Mouse (Mus musculus) splenic B cell, adult 2 months (primary cell): ENCODE results near the gene Wnt5b.
A peak's percentile ranks its signal among the peaks of the same experiment; 100 is the strongest.
"Not testable (repeated sequence)": the region's sequence is repeated elsewhere in the genome, so short reads cannot be mapped to it uniquely, and the experiment has no call there.

Experiments
- DNase-seq: peaks from one replicate; pipeline ENCODE4 v3.0.0-alpha.2; 2011; ENCODE audit warnings: low read depth, low spot score
- H3K27me3 ChIP-seq: 2 replicates; pipeline ENCODE4 v1.6.1; 2012; ENCODE audit warnings: mild to moderate bottlenecking, low read length, moderate library complexity, mixed read lengths; ENCODE audit not compliant: control insufficient read depth, poor library complexity, insufficient read depth, severe bottlenecking
- H3K36me3 ChIP-seq: 2 replicates; pipeline ENCODE4 v1.6.1; 2012; ENCODE audit warnings: mild to moderate bottlenecking, low read length, moderate library complexity, mixed read lengths; ENCODE audit not compliant: control insufficient read depth, poor library complexity, insufficient read depth, severe bottlenecking

Gene Wnt5b

DNA sequence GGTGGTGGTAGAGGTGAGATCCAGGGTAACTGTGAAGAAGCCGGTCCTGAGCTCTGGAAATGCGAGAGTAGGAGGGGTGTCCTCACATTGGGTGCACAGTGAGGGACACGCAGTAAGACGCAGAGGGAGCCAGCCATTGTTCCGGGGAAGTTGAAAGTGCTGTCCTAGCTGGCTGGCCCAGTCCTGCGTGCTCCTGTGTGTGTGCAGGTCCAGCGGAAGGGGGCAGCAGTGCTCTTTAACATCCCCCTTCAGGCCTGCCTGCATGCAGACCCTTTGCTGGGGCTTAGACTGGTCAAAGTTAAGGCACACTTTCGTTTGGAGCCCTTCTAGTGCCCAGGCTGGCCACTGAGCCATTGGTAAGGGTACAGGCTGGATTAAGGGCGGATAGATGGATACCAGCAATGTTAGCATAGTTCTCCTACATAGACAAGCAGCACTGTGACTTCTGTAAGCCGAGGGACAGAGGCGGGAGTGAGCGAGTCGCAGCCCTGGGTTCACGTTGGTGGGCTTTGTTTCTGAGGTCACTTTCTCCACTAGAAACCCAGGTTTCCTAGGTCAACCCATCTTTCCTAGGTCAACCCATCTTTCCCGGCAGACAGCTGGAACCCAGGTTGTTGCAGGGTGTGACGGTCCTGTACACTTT lies 61.1 kb downstream of the Wnt5b start:
- DNase-seq = no peak
- Histone ChIP-seq H3K27me3 (no peaks in the 10 kb centered on the region), H3K36me3 (no peaks in the 10 kb centered on the region)

DNA sequence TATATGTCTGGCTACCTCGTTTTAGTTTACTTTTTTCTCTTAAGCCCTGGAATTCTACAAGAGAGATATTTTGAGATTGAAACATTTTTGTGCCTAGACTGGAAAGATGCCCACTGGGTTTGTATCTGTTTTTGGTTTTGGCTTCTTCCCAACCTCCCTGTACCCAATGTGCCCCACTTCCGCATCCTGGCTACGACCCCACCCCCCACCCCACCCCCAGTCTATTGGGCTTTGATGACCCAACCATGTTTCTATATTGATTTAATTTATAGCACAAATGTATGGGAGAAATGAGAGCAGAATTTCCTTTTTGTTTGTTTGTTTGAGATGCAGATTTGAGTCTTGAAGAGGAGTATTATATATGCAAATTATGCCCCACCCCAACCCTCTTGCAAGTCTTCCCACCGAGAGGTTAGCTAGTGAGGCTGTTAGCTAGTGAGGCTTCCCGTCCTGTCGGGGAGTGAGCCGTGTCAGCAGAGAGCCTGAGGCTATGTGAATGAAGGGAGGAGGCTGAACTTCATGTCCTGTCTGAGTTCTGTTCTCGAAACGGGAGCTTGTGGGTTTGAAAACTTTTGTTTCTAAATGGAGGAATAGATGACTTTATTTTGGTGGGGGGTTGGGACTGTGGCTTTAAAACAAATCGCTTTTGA lies 62.3 kb downstream of the Wnt5b start:
- not testable (repeated sequence) for H3K27me3 ChIP-seq, H3K36me3 ChIP-seq
- peak; percentile 54 for DNase-seq

DNA sequence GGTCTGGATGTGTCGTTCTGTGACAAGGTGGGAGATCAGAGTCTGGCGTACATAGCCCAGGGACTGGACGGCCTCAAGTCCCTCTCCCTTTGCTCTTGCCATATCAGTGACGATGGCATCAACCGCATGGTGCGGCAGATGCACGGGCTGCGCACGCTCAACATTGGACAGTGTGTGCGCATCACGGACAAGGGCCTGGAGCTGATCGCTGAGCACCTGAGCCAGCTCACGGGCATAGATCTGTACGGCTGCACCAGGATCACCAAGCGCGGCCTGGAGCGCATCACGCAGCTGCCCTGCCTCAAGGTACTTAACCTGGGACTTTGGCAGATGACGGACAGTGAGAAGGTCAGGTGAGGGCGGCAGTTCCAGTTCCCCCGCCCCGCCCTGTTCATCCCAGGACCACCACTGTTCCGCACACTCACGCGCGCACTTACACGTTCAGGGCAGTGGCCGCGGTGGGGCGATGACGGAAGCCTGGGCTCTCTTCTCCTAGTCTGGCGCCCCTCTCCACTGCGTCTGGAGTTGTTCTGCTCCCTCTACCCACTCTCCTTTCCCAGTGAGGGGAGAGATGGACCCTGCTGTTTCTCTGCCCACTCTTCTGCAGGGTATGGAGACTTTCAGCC lies 63.3 kb downstream of the Wnt5b start:
- Histone ChIP-seq H3K36me3 (no peaks in the 10 kb centered on the region), H3K27me3 (no peaks in the 10 kb centered on the region)
- no peak for DNase-seq

DNA sequence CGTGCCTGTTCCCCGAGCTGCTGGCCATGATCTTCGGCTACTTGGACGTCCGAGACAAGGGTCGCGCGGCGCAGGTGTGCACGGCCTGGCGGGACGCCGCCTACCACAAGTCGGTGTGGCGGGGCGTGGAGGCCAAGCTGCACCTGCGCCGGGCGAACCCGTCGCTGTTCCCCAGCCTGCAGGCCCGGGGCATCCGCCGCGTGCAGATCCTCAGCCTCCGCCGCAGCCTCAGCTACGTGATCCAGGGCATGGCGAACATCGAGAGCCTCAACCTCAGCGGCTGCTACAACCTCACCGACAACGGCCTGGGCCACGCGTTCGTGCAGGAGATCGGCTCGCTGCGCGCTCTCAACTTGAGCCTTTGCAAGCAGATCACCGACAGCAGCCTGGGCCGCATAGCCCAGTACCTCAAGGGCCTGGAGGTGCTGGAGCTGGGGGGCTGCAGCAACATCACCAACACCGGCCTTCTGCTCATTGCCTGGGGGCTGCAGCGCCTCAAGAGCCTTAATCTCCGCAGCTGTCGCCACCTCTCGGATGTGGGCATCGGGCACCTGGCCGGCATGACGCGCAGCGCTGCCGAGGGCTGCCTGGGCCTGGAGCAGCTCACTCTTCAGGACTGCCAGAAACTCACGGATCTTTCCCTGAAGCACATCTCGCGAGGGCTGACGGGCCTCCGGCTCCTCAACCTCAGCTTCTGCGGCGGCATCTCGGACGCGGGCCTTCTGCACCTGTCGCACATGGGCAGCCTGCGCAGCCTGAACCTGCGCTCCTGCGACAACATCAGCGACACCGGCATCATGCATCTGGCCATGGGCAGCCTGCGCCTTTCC lies 64.1 kb downstream of the Wnt5b start:
- Histone ChIP-seq H3K27me3 (no peaks in the 10 kb centered on the region), H3K36me3 (no peaks in the 10 kb centered on the region)
- peak; percentile 66 for DNase-seq

DNA sequence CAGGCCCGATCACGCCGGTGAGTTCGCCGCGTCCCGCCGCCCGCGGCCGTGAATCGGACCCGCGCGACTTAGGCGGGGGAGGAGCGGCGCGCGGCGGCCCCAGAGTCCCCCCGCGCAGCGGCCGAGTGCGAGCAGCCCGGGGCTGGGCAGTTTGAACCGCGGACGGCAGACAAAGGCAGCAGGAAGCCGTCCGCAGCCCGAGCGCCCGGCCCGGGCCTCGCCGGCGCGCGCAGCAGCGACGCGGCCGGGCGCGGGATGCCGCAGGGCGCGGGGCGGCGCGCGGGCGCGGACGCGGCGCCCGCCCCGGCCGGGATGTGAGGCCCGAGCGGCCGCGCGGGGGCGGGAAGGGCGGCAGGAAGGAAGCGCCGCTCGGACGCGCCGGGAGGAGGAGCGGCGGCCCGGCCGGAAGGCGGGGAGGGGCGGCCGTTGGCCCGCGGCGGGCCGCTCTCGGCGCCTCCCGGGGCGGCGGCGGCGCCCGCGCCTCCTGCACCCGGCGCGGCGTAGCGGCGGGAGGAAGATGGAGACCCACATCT lies 64.7 kb downstream of the Wnt5b start, which contains the start of gene Fbxl14:
Gene Fbxl14 (plus strand): TSS at position 326 of the 533 bp plus-strand sequence.
- DNase-seq = peak; percentile 77
- no peaks in the 10 kb centered on the region for H3K27me3 ChIP-seq
- no peaks in the 10 kb centered on the region for H3K36me3 ChIP-seq

DNA sequence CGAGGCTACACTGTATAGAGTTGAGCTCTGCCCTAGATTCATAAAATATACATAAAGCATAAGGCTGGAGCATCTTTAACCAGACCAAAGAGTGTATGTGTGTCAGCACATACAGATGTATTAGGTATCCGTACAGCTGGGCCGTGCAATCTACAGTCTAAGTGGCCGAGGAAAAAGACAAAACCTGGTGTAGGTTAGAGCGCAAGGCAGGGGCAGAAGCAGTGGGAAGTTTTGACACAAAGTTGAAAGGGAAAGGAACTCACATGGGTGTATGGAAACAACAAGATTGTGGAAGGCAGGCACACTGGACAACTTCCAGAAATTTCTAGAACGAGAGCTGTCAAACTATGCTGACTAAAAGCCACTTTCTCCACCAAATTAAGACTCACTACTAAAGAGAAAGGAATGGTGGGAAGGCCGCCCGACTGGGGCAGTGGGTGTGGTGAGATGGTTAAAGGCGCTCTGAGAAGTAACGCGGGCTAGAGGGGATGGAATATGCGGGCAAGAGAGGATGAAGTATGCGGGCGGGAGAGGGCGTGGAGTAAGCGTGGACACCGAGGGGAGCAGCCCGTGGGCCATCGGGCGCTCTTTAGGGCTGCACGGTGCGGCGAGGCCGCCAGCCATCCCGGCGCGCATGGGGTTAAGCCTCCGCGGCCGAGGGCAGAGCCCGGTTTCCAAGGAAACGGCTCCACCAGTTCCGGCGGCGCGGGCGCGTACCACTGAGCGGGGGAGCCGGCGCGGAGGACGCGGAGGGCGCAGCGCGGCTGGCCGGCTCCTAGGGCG lies 65.4 kb downstream of the Wnt5b start:
- peak; percentile 83 for DNase-seq
- no peaks in the 10 kb centered on the region for H3K27me3 ChIP-seq
- H3K36me3 ChIP-seq = no peaks in the 10 kb centered on the region

DNA sequence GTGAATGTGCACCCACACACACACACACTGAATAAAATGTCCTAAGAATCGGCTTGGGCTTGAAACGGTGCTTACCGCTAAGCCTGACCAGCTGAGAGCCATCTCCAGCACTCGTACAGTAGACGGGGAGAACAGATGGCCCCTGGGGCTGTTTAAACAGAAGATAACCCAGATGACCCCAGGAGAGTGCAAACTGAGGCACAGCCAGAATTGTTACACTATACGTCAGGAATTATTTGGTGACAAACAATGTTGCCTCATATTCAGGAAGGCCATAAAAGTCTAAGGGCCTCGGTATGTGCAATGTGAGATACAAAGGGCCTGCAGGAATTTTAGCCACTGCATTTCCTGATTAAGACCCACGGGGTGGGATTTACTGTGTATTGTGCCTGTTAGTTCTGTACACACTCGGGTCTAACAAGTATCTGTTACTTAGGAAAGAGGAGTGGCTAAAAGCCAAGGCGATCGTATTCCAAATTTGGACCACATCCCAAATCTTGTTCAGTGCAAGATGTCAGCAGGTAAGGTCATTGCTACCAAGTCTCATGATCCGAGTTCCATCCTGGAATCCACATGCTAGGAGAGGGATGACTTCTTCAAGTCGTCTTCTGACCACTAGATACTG lies 66.3 kb downstream of the Wnt5b start:
- H3K36me3 ChIP-seq = no peaks in the 10 kb centered on the region
- DNase-seq = no peak
- no peaks in the 10 kb centered on the region for H3K27me3 ChIP-seq

DNA sequence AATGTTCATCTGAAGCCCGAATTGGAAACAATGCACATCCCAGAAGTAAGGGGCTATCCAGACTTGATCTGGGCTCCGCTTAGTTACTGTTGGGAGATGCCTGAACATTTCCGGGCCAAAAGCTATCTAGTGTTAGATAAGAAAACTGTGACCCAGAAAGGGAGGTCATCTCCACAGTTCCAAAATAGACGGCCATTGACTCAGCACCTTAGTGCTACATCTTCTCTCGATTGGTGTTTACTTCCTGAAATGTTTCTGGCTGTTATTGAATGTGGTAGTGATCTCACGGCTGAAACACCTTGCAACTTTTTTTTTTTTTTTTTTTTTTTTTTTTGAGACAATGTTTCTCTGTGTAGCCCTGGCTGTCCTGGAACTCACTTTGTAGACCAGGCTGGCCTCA lies 68.2 kb downstream of the Wnt5b start:
- DNase-seq = no peak
- H3K36me3 ChIP-seq = no peaks in the 10 kb centered on the region
- H3K27me3 ChIP-seq = no peaks in the 10 kb centered on the region

DNA sequence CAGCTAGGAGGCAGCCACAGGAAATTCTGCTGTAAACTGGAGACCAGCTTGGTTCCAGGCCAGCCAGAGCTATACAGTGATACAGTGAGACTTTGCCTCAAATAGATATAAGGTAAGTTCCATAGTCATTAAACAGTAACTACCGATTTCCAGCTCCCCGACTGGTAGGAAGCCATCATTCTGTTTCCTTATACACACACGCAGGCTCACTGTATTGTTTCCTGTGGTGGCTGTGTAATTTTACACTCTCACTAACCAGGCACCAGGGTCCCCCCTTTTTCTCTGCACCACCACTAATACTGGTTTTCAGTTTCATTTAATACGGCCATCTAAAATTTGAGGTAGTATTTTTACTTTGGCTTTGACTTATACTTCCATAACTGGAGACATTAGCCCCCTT lies 70.2 kb downstream of the Wnt5b start:
- no peak for DNase-seq
- Histone ChIP-seq H3K27me3 (no peaks in the 10 kb centered on the region), H3K36me3 (no peaks in the 10 kb centered on the region)

DNA sequence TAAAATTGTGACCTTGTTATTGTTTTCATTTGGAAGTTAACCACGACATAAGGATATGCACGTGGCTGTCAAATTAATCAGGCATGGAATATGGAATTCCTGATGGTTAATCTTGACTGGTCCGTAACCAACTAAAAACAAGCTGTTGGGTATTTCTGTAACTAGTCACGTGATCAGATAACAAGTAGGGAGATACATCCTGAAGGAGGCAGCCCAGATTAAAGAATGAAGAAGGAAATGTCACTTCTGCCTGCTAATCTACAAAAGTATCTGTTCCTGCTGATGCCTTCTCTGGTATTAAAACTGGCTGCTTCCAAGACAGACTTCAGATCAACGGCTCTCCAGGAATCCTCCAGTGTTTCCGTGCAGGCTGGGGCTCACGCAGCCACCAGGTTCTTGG lies 70.7 kb downstream of the Wnt5b start:
- no peaks in the 10 kb centered on the region for H3K36me3 ChIP-seq
- no peak for DNase-seq
- no peaks in the 10 kb centered on the region for H3K27me3 ChIP-seq

DNA sequence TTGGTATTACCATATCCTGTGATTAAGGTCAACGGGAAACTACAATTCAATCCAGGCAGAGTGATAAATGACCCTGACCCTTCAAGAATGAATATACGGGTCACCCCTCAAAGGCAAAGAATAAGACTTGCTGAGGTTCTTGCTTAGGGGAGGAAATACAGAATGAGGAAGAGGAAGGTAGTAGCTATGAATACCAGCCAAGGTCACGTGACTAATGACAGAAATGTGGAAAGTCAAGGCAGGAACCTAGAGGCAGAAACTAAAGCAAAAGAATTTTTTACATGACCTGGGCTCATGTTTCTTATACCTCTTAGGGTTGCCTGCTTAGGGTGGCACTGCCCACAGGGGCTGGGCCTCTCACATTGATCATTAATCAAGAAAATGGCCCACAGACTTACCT lies 71.4 kb downstream of the Wnt5b start:
- peak; percentile 31 for DNase-seq

DNA sequence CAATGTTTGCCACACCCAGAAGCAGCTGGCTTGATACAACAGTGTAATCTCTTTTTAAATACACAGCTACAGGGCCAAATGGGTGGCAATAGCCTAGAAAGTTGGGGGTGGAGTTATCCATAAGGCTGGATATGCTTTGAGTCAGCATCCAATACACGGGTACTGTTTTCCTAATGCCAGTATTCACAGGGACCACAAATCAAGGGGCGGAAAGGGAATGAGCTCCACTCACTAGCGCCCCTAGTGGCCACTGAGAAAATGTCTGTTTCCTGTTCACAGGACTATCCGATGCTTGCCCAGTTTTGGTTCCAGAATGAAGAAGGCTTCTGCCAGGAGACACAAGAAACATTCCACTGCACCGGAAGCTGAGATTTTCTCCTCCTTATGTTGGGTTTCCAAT lies 72.0 kb downstream of the Wnt5b start:
- H3K27me3 ChIP-seq = no peaks in the 10 kb centered on the region
- H3K36me3 ChIP-seq = no peaks in the 10 kb centered on the region
- peak; percentile 70 for DNase-seq

More for the DNA sequence above, 71.4 kb downstream of the Wnt5b start:
- Histone ChIP-seq H3K27me3 (no peaks in the 10 kb centered on the region), H3K36me3 (no peaks in the 10 kb centered on the region)

DNA sequence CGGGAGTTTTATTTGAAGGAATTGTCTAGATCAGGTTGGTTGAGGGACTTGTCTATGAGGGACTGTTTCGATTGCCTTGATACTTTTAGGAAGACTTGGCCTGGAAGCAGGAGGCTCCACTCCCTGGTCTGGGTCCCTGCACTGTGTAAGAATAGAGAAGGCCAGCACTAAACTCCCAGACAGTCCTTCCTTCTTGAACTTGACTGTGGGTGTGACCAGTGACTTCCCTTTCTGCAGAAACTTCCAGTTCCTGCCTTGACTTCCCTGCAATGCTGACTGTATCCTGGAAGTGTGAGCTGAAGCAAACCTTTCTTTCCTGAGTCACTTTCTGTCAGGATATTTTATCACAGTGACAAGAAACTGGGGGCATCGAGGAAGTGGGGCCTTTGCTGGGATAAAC lies 73.4 kb downstream of the Wnt5b start:
- no peak for DNase-seq
- Histone ChIP-seq H3K36me3 (no peaks in the 10 kb centered on the region), H3K27me3 (no peaks in the 10 kb centered on the region)

DNA sequence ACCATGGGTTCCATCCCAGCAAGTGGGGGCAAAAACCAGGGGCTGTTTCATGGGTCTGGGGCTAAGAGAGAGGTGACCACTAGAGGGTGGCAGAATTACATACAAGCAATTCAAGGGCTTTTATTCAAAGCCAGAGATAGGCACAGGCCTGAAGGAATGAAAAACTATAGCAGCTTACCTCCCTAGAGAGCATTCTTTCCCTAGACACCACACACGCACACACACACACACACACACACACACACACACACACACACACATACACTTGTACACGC lies 76.4 kb downstream of the Wnt5b start:
- peak; percentile 25 for DNase-seq

More for the DNA sequence above, 76.4 kb downstream of the Wnt5b start:
- Histone ChIP-seq H3K36me3 (no peaks in the 10 kb centered on the region), H3K27me3 (no peaks in the 10 kb centered on the region)
